Mouse (Mus musculus): ENCODE measurements around the gene Gys2.

Gys2 gene

DNA sequence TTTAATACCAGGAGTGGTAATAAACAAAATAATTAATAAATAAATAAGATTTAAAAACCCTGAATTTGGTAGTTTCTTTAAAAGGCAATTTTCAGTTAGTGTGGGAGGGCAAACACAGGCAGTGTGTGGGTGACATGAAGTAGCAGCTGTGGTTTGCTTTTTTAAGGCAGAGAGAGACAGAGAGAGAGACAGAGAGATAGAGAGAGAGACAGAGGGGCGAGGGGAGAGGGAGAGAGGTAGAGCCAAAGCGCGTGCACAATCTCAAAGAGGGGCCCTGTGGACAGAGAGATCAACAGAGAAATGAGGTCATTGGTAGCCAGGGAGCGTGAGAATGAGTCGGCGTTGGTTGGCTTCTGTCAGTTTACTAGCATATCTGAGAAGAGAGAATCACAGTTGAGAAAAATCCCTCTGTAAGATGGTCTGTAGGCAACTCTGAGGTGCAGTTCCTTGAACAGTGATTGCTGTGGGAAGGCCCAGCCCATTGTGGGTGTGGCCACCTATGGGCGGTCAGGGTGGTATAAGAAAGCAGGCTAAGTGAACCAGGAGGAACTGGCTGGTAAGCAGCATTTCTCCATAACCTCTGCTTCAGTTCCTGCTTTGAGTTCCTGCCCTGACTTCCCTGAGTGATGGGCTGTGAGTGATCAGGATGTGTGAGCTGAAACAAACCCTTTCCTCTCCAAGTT, 17.5 kb downstream of the Gys2 start:
- no peak for DNase-seq (ENCODE audit: low read depth)

DNA sequence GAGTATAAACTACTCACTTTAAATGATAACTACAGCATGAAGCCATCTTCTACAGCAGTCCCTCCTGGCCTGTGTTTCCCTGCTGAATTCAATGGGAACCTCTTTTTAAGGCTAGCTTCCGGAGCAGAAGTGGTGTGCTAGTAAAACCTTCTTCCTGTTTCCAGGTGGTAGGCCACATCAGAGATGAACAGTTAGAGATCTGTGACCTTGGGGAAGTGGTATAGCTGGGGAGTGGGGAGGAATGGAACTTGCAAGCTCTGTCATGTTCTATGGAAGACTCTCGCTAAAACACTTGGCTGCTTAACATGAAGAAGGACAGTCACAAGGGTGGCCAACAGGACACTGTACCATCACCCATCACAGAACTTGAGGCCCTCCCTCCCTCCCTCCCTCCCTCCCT, 19.6 kb downstream of the Gys2 start:
- no peak for DNase-seq (ENCODE audit: low read depth)

DNA sequence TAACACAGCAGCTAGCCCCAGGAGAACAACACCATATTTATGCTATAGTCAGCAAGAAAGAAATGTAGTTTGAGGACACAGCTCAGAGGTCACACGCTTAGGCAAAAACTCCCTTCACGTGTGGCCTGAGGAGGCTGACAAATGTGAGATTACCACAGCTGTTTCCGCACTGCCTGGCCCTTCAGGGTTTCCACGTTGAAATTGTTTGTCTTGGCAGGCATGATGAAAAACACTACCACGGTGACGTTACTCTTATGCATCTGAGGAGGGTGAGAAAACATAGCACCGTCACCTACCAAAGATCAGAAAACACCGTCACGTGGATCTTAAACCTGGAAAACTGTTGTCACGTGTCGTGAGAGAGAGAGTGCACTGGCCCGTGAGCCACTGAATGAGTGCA, 21.5 kb downstream of the Gys2 start:
- peak; percentile 12 for DNase-seq (ENCODE audit: low read depth)

DNA sequence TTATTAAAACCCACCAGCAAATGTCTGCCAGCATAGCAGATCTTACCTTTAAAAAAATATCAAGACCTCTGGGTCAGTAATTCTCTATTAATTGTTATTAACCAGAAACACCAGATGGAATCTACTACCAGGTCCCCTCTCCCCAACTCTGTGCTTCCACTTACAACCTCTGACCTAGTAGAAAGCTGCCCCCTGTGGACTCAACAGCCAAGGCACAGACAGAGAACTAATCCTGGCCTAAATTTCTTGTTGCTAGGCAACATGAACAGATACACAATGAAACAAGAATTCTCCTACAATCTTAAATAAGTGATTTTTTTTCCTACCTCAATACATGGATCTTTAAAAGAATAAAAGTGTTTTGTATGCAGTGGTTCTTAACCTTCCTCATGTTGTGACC, 43.8 kb downstream of the Gys2 start:
- no peak for DNase-seq (ENCODE audit: low read depth)

DNA sequence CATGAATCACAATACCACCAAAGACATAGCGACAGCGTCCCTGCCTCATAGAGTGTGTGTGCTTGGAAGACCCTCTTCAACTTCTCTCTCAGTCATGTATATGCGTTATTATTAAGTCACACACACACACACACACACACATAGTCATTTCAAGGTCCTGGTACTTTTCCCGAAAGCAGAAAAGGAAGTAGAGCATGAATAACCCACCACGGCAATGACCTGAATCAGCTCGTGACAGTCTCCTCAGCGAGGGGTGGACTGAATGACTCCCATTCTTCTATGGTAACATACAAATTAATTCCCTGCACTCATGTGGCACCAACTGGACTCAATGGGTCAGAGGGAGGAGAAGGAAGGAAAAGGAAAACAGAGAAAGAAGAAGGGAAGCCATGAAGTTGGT, 47.9 kb downstream of the Gys2 start:
- no peak for DNase-seq (ENCODE audit: low read depth)

DNA sequence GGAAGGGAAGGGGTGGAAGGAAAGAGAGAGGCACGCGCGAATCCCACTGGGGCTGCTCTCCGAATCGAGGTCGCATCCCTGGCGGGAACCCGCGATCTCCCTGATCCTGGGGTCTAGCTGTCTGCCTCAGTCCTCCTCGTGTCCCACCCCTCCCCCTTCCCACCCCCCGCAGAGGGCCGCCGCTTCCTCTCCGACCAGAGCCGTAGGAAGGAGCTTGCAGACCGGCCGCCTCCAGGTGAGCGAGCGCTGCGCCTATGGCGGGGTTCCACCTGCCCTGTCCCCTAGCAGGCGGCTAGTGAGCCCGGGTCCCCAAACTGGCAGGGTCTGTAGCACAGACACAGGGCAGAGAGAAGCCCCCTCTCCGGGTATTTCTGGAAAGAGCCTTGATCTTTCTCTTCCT, 58.3 kb downstream of the Gys2 start:
- no peak for DNase-seq (ENCODE audit: low read depth)

DNA sequence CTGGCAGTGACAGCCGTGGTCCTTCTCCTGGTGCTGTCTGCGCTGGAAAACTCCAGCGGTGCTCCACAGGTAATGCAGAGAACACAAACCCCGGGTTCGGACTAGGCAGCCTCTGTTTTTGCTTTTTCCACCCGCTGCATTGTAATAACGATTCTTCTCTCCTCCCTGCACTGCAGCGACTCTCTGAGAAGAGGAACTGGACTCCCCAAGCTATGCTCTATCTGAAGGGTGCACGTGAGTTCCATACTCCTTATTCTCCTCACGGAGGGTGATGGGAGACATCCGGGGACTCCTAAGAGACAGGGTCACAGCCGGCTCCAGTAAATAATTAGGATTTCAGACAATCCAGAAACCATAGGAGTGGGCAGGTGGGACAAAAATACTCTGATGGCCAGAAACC, 59.1 kb downstream of the Gys2 start:
- no peak for DNase-seq (ENCODE audit: low read depth)

DNA sequence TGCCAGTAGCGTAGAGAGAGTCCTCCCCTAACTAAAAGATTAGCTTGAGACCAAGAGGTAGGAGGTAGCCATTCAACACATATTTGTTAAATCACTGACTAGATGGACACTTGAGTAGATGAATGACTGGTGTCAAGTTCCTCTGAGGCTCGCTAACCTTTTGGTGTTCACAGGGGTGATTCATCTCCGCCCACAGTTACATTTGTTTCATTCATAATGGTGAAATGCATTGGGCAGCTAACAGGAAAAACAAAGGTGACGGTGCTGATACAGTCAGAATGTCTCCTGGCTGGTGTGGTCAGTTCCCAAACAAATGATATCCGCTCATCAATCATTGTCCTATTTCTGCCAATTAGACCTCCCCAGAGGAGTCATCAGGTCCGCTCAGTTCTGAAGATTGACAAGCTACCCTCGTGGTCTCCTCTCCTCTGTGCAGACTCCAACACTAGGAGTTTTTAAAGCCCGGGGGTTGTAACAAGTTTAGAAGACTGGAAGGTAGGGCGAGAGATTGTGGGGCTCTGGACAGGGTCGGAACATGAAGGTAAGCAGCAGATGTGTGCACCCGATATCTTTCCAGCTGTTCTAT, 59.9 kb downstream of the Gys2 start, which contains the start of gene Spx:
TSS of gene Spx (plus strand) at position 536 of the 586 bp plus-strand sequence.
- no peak for DNase-seq (ENCODE audit: low read depth)

DNA sequence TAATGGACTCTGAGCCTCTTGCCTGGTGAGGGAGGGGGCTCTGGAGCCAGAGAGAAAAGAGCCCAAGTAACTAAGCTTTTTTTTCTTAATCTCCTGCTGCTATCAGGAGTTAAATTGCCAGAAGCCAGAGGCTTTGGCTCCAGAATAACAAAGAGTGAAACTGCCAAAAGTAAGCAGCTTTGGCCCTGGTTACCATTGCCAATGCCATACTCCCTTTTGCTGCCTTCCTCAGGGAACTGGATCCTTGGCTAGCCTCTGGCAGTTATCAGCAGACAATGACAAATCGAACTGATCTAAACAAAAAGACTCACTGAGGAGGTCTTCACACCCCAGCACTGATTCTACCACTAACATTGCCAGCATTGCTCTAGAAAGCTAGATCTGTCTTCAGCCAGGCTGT, 61.8 kb downstream of the Gys2 start:
- no peak for DNase-seq (ENCODE audit: low read depth)

DNA sequence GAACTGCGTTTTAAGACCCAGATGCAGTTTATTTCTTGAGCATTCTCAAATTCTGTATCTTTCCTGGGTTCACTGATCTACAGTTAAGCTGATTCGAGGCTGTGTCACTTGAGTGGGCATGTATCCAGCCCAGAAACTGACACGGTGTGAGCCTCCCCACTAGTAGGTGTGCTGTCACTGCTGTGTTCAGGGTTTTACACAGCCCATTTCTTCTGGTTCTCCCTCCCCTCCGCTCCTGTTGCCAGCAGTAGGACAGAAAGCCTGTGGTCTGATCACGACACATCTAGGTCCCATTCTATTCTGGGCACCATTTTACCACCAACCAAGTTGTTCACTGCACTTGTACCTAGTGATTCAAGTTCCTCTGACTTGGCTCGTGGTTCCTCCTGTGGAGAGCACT, 77.2 kb downstream of the Gys2 start:
- no peak for DNase-seq (ENCODE audit: low read depth)

DNA sequence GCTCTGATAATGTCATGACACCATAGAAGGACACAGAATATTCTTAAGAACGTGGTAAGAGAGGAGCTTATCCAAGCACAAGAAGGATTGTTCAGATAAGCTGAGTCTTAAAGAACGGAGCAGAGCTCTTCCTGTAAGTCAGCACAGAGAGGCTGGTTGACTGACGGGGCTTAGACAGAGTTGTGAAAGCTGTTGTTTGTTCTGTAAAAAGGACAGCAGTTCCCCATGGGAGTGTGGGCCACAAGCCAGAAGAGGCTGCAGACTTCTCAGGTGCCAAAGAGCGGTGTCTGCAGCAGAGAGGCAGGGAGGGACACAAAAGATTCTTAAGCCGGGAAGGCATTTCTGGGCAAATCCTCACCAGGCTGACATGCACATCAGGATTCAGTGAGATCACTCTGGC, 78.2 kb downstream of the Gys2 start:
- no peak for DNase-seq (ENCODE audit: low read depth)

DNA sequence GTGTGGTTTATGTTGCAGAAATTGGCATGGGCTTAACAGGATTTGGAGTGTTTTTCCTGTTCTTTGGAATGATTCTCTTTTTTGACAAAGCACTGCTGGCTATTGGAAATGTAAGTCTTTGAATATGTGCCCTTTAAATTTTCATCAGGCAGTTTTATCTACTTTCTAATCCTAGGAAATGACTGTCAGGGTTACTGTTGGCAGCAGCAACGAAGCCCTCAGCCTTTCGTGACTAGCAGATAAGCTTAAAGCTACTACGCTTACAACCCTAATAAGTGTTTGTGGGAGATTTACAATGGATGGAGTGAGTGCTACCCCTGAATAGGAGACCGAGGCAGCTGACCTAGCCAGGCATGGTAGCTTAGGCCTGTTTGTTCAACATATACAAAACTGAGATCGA, 80.6 kb downstream of the Gys2 start:
- DNase-seq (ENCODE audit: low read depth): no peak

DNA sequence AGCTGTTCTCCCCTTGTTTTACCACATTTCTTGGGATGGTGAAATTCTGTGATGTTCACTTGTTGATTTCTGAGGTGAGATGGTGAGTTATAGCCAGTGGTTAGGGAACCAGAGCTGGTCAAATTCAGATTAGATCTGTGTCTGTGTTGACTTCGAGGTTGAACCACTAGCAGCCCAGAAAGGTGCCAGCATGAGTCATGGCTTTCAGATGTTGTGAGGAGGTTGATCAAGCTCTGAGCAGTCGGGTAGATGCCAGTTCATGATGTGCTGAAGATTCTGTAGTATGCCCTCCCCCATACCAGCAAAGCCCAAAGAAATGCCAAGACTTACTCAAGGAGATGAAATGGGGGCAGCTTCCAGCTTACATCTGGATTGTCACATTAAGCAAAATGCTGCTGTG, 83.8 kb downstream of the Gys2 start:
- no peak for DNase-seq (ENCODE audit: low read depth)

DNA sequence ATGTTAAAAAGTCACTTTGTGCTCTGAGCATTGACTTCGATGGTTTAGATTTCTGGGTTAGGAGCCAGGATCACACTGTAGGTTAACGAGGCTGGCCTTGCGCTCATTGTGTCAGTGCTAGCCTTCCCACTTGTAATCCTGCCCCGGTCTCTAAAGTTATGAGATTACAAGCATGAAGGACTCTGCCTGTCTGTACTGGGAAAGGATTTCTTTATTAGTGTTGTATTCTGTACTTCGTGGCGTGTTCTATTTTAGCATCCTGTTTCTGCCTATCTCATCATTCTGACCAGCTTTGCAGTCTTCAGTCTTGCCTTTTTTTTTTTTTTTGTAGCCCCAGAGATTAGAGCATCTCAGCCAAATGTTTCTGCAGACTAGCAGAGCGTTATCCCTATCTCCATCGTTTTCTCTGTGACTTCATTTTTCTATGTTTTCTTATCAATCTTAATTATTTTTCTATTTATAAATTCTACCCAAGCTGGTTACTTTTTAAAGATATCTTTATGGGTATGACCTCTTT, 85.1 kb downstream of the Gys2 start:
- DNase-seq (ENCODE audit: low read depth): no peak

DNA sequence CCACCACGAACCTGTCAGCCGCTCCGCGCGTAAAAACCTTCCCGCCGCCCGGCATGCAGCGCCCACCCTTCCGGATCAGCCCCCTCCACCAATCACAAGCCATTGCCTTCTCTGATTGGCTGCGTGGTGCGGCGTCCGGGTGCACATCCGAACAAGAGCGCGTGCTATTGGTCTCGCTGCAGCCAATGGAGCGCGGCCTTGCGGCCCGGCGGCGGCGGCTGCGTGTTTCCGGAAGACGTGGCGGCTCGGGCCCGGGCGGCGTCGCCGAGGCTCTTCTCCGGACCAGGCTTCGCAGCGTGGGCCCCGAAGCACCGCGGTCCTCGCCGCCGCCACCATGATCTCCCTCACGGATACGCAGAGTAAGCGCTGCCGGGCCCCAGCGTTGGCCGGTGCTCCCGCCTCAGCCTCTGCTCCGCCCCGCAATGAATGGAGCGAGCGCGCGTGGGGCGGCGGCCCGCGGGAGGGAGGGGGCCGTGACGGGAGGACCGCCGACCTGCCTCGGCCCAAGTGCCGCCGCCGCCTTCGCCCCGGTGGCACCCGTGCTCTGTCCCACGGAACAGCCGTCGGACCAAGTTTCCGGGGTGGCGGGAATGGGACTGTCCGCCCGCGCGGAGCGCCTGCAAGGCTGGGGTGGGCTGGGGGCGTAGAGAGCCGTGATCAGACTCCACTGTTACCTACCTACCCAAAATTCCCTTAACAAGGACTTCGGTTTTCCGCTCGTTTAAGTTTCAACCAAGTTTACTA, 85.7 kb downstream of the Gys2 start, which contains the start of the genes Recql and Golt1b:
TSS of gene Recql (minus strand) at position 77 of the 744 bp plus-strand sequence.
TSS of gene Golt1b (plus strand) at position 211 of the 744 bp plus-strand sequence.
- DNase-seq (ENCODE audit: low read depth): peak; percentile 93

DNA sequence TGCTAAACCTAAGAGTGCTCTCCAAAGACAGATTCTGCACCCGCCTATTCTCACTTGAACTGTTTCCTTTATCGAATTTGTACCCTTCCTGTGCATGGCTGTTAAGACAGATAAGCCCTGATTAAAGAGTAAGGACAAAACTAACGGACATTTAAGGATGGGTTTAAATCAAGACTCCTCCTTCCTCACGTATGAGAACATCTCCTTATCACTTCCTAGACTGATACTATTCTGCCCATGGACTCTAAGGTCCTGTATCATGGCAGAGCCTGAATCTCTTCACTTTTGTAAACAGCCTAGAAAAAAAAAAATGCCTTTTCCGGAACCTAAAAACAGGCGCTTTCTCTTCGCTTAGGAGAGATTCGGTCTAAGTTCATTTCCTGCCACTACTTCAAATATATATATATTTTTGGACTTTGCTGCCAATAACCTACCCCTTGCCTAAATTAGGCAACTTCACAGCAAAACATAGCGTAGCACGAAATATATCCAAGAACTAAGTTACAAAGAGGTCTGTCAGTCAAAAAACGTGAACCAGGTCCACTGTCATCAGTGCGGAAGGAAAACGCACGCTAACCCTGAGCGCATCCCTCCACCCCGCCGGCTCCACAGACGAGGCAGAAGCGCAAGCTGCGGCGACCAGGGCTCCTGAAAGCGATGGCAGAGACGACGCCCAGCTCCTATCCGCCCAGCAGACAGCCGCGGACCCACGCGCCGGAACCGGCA, 86.5 kb downstream of the Gys2 start:
- no peak for DNase-seq (ENCODE audit: low read depth)

DNA sequence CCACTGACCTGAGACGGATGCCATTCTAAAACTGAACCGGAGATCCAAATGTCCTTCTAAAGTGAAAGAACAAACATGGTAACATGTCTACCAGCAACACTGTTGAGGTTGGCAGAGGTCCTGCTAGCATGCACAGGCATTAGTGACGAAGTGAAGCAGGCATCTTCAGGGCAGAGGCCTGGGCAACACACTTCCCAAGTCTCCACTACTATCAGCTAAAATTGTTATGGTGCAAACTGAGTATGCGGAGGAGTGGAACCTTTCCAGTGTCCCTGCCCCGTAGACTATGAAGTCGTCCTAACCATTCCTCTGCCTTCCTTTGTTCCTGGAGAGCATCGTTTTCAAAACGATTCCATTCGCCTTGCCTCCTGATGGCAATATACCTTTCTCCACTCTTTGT, 88.4 kb downstream of the Gys2 start:
- no peak for DNase-seq (ENCODE audit: low read depth)

DNA sequence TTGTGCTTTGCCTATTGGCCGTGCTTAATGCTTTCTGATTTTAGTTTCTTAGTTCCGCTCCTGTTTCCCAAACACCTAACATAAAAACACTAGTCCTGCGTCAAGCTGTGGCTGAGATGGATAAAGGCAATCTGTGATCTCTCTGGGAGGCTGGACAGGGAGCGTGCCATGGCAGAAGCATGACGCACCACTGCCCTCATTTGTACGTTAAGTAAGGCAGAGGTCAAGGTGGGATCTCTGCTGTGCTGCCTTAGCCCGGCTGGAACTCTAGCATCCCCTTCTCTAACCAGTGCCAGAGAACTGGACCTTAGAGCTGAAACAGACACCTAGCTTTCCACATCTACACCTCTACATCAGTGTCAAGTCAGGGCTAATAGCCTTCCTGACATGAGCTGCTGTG, 91.3 kb downstream of the Gys2 start:
- DNase-seq (ENCODE audit: low read depth): no peak

DNA sequence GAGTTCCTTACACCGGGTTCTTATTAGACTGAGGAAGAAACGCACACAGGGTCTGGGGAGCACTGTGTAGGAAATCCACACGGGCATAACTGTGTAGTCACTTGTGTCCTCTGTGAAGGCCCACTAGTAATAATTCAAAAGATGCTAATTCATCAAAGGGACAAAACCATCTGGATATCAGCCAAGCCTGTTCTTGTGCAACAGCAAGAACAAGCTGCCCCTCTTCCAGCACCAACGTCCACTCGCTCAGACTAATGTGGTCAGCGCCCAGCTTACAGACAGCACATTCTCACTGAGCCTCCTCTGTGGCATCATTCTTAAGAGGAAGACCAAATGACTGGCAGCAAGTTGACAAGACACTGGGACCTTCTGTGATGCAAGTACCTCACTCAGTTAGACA, 92.9 kb downstream of the Gys2 start:
- no peak for DNase-seq (ENCODE audit: low read depth)

DNA sequence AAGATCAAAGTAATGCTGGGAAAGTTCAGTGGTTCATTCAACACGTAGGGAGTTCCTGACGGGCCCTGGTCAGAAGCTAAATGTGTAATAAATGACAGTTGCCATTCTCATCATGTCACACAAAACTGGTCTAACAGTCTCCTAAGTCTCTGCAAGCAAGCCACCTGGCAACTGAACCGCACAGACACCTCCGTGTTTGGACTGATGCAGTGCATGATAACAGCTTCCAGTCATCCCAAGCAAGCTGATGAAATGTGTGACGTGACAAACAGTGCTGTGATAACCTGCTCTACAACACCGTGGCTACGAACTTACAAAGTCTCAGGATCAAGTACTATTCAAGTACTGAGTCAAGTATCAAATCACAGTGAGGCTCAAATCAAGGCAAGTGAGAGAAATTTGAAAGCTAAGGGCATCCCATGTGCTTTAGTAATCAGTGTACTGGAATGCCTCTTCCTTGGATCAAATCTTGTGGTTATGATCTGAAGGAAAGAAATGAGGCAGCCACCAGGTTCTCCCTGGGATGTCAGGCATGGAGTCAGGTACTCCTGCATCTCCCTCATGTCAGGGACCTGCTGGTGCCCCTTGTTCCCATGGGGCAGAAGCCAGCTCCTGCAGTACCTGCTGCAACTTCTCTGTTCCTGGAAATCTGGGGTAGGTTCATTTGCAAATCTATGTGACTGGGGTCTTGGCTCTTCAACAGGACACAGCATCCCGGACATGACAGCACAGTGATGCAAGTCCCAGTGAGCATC, 94.2 kb downstream of the Gys2 start:
- DNase-seq (ENCODE audit: low read depth): no peak

DNA sequence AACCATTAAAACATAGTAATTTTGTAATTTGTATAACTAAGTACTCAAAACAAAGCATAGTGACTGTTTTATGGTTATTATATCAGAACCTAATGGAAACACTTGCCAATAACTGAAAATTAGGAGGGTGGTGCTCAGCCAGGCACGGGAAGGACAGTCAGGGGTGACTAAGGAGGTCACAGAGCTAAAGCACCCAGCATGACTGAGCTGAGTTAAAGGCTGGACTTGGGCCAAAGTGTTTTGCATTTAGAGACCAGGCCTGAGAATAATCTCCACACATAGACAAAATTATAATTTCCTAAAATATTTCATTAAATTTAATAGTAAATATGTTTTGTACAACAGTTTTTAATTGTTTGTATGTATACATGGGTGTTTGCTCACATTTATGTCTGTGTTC, 95.8 kb downstream of the Gys2 start:
- DNase-seq (ENCODE audit: low read depth): no peak
